ENCODE assay signal across 1 mouse cellular context in the genomic region with DNA sequence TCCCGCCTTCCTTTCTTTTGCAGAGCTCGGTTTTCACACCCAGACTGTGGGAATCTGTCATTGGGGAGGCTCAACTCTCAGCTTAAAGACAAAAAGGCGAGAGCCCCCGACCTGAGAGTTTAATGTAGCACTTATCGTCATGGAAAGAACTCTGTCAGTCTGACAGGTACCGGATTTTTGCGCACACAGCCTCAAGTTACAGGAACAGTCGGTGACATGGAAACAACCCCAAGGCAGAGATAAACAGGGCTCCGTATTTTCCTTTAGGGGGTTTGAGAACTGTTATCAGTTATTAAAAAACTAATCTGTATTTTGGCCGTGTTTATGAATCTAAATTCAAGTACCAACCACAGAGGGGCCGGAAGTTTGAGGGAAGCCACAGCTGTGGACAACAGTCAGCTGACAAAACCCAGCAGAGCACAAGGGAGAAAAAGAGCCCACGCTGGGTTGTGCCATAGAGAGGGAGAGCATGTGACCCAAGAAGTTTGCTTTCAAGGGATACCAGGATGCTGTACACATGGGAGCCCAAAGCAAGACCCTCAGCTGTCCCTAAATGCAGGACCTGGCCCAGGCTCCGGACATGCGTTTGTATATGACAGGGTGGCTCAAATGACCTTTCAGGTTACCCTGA.
TF ChIP-seq lines count a peak whose summit lies in the region.

No protein-coding gene starts in this region.

TF ChIP-seq in CH12.LX, 34 proteins besides CTCF, POLR2A, EP300 and RAD21:
- no peak for TF ChIP-seq JUND (conservative IDR thresholded peaks at IDR 0.05; ENCODE audit: low read depth, low read length)
- TF ChIP-seq BHLHE40 (IDR thresholded peaks at IDR 0.05; ENCODE audit: low read depth, low read length) = 0 out of 2 replicates have a peak, but pooled peaks have one; percentile 27
- TF ChIP-seq CHD2 (IDR thresholded peaks at IDR 0.05; ENCODE audit: low read length) = 0 out of 2 replicates have a peak, but pooled peaks have one; percentile 18
- no peak for TF ChIP-seq E2F4 (IDR thresholded peaks at IDR 0.05; ENCODE audit: insufficient replicate concordance, low read depth, low read length)
- TF ChIP-seq ETS1 (conservative IDR thresholded peaks at IDR 0.05; ENCODE audit: low read depth, low read length) = peak; percentile 50
- TF ChIP-seq MXI1 (IDR thresholded peaks at IDR 0.05; ENCODE audit: low read depth, low read length) = peak; percentile 28; the same call in 1 of the 2 replicates
- TF ChIP-seq KAT2A (IDR thresholded peaks at IDR 0.05; ENCODE audit: insufficient replicate concordance, low read length) = no peak
- peak; percentile 56; the same call in 1 of the 2 replicates for TF ChIP-seq SIN3A (IDR thresholded peaks at IDR 0.05; ENCODE audit: low read length)
- TF ChIP-seq TCF12 (IDR thresholded peaks at IDR 0.05; ENCODE audit: low read depth, low read length) = peak; percentile 2; the same call in 1 of the 2 replicates
- TF ChIP-seq USF1 (IDR thresholded peaks at IDR 0.05; ENCODE audit: low read depth, low read length) = peak; percentile 21; the same call in 1 of the 2 replicates
- TF ChIP-seq ELF1 (IDR thresholded peaks at IDR 0.05; ENCODE audit: low read depth, low read length) = 0 out of 2 replicates have a peak, but pooled peaks have one; percentile 21
- peak; percentile 25; the same call in 1 of the 2 replicates for TF ChIP-seq MAZ (IDR thresholded peaks at IDR 0.05; ENCODE audit: low read depth, low read length)
TF ChIP-seq in CH12.LX: peak in this region for 9.
